9 mouse cellular contexts compared by ENCODE assay signal in the genomic region with DNA sequence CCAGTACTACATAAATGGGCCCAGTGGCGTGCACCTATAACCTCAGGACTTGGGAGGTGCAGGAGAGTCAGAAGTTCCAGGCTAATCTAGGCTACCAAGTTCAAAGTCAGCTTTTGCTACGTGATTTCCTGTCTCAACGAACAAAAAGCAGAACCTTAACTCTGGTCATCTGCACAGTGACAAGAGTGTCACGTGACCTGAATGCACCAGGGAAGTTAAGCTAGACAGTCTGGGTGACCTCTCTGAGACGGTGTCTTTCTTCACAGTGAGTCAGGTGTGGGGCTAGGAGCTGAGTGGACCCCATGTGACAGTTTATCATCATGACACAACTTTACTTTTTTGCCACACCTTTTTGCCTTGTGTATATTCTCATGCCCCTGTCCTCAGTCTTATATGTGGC.
DNase-seq lines count a peak whose midpoint lies in the region; ATAC-seq lines count a peak whose summit lies in the region.
"Had no signal": no experiment of that assay in that cellular context is flagged by ENCODE, and none has a peak within 500 bp of the region (broad histone marks: within the 10 kb centered on the region; RNA-seq: fewer than 3 reads in every experiment).

No protein-coding gene starts in this region.

- DNase-seq in spleen, postnatal 36 days (ENCODE audit: low spot score in 2 of 2): peak; percentile 11 to 41
- DNase-seq in spleen, adult 18-20 months: no peak
- DNase-seq in T-cell, adult 2 months (ENCODE audit: low spot score): no peak
- DNase-seq in right cerebral cortex, postnatal 10 days (ENCODE audit: low spot score in 2 of 2): no peak
- DNase-seq: cerebellum, postnatal 10 days; left cerebral cortex, postnatal 4 days had no signal

- peak; percentile 80 for ATAC-seq in common myeloid progenitor, adult 5-6 weeks (replicated peaks; ENCODE audit: low read depth, poor library complexity, severe bottlenecking)
- ATAC-seq in megakaryocyte, adult 5-6 weeks (ENCODE audit: poor library complexity, severe bottlenecking): peak; percentile 93
- no peak for ATAC-seq in erythroblast, adult 5-6 weeks (replicated peaks; ENCODE audit: low FRiP score, poor library complexity, severe bottlenecking)

Comparison
In these comparisons a context has a peak if more than half of its experiments do, and no peak if none do; other contexts are left out.
1. DNase-seq: peak in spleen, postnatal 36 days (2 of 2); none in spleen, adult 18-20 months (0 of 2), T-cell, adult 2 months (single experiment) and right cerebral cortex, postnatal 10 days (0 of 2).